Mouse (Mus musculus) kidney, adult 9 months (tissue): ENCODE data around the gene Tpd52l2.
A peak's percentile ranks its signal among the peaks of the same experiment; 100 is the strongest.

Source experiments
- DNase-seq: peaks from one replicate; pipeline ENCODE4 v3.0.0; 2022

The Tpd52l2 gene

GRCm38 (mm10) chr2:181496831-181497547, at the start of gene Tpd52l2:
Tpd52l2 (plus strand) TSS chr2:181497142.
- DNase-seq = peak; percentile 97

GRCm38 (mm10) chr2:181452181-181452580, 44.8 kb upstream of the Tpd52l2 start:
- DNase-seq = no peak

- DNase-seq = no peak
Measured at GRCm38 (mm10) chr2:181453274-181453673, 43.7 kb upstream of the Tpd52l2 start.

- DNase-seq = peak; percentile 63
Measured at GRCm38 (mm10) chr2:181455899-181456298, 41.0 kb upstream of the Tpd52l2 start.

- DNase-seq = no peak
Measured at GRCm38 (mm10) chr2:181457831-181458230, 39.1 kb upstream of the Tpd52l2 start.

GRCm38 (mm10) chr2:181458411-181459152, 38.4 kb upstream of the Tpd52l2 start:
- DNase-seq = no peak

- DNase-seq = peak; percentile 83
Measured at GRCm38 (mm10) chr2:181459153-181459672, 37.7 kb upstream of the Tpd52l2 start, which contains the start of gene Zbtb46. Zbtb46 (minus strand) TSS chr2:181459426.

- DNase-seq = peak; percentile 70
Measured at GRCm38 (mm10) chr2:181459673-181460621, 37.0 kb upstream of the Tpd52l2 start.

GRCm38 (mm10) chr2:181461536-181462100, 35.3 kb upstream of the Tpd52l2 start:
- DNase-seq = no peak

- no peak for DNase-seq
Measured at GRCm38 (mm10) chr2:181462604-181463003, 34.3 kb upstream of the Tpd52l2 start.

- DNase-seq = peak; percentile 65
Measured at GRCm38 (mm10) chr2:181463008-181463738, 33.8 kb upstream of the Tpd52l2 start.

GRCm38 (mm10) chr2:181465423-181465822, 31.5 kb upstream of the Tpd52l2 start:
- no peak for DNase-seq

GRCm38 (mm10) chr2:181470285-181470684, 26.7 kb upstream of the Tpd52l2 start:
- DNase-seq = no peak

GRCm38 (mm10) chr2:181471246-181471645, 25.7 kb upstream of the Tpd52l2 start:
- peak; percentile 74 for DNase-seq

- DNase-seq = peak; percentile 48
Measured at GRCm38 (mm10) chr2:181472256-181472827, 24.6 kb upstream of the Tpd52l2 start.

- no peak for DNase-seq
Measured at GRCm38 (mm10) chr2:181483120-181483519, 13.8 kb upstream of the Tpd52l2 start.

- peak; percentile 67 for DNase-seq
Measured at GRCm38 (mm10) chr2:181483562-181484318, 13.2 kb upstream of the Tpd52l2 start.

GRCm38 (mm10) chr2:181484456-181485233, 12.3 kb upstream of the Tpd52l2 start:
- no peak for DNase-seq

GRCm38 (mm10) chr2:181485741-181486140, 11.2 kb upstream of the Tpd52l2 start:
- no peak for DNase-seq
